Mouse (Mus musculus): ENCODE data around the gene Cbx2.
A peak's percentile ranks its signal among the peaks of the same experiment; 100 is the strongest.

The Cbx2 gene

DNA sequence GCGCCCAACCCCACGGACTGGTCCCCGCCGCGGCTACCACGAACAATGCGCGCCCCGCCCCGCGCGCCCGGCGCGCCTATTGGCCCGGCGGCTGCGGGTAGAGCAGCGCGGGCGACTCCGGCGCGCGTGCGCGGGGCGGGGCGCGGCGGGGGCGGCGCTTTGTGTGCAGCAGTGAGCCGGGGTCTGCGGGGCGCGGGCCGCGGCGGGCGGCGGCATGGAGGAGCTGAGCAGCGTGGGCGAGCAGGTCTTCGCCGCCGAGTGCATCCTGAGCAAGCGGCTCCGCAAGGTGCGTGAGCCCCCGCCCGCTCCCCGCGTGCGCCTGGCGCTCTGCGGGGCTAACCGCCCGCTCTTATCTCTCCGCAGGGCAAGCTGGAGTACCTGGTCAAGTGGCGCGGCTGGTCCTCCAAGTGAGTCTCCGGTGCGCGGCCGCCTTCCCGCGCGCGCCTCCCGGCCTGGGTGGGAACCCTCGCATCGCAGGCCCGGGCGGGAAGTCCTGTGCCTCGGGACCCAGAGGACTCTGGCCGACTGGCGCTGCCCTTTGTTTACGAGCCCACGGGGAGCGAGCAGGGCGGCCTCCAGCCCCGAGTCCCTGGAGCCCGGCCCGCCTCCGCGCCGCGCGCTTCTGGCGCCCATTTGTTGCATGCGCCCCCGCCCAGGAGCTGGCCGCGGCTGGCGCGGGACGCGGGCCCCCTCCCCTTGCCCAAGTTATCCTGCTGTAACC lies at the start of gene Cbx2:
Cbx2 (plus strand) TSS at position 68 of the 721 bp plus-strand sequence.
- DNase-seq (ENCODE audit: low read depth in 1 of 2, low spot score in 2 of 2), result peak in 1 of 2 experiments; percentile 51

DNA sequence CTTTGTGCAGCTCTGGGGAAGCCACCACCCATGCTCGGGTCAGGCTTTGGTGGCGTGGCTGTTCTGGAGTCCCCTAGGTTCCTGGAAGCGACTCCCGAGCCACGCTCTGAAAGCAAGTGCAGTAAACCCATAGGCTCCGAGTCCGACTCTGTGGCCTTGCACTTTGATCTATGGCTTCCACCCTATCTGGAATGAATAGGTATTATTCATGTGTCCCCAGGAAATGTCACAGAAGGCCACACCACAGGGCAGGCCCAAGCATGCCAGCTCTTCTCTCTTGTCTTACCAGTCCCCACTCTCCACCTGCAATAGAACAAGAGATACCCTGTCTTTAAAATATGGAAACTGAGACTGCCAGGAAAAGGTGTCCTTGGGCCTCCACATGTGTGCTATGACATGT lies 48.4 kb upstream of the Cbx2 start:
- no peak for DNase-seq (ENCODE audit: low read depth in 1 of 2, low spot score in 2 of 2)

DNA sequence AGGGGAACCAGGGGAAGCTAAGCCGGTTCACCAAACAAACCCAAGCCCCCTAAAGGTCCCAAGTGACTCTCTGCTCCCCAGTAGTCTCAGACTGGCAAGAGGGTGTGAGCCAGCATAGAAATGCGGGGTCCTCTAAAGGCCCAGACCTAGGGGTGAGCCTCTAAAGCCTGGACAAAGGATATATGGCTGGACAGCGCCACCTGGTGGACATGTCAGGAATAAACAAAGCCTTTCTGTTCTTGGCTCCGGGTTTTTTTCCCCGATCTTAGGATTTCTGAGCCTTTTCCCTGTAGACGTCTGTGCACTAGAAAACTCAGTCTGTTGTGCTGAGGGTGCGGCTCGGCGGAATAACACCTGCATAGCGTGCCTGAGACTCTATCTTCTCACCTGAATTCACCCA lies 47.3 kb upstream of the Cbx2 start:
- DNase-seq (ENCODE audit: low read depth in 1 of 2, low spot score in 2 of 2), result peak in 1 of 2 experiments; percentile 21

DNA sequence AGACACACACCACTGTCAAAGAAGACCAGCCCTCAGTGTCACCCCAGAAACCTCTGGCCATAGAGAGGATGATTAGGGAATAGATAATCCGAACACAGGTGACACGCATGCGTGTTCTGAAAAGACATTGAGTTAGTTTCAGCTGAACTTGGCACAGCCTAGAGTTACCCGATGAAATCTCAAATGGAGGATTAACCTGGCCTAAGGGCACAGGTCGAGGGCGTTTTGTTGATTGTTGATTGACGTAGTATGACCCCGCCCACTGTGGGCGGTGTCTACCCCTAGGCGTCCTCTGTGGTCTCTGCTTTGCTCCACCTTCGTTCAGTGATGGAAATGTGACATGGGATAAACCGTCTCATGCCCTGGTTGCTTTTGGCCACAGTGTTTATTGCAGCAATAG lies 46.8 kb upstream of the Cbx2 start:
- no peak for DNase-seq (ENCODE audit: low read depth in 1 of 2, low spot score in 2 of 2)

DNA sequence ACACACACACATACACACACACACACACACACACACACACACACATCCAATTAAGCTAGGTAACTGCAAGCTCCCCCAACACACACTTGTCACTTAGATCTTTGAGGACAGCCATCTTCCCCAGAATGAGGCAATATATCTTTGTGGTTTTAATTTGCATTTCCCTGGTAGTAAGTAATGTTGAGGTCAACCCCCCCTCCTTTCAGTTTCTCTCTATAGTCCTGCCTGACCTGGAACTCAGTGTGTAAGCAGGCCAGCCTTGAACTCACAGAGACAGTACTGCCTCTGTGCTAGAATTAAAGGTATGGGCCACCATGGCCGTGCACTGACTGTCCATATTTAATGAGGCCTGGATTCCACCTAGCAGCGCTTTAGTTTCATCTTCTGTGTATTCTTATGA lies 42.4 kb upstream of the Cbx2 start:
- no peak for DNase-seq (ENCODE audit: low read depth in 1 of 2, low spot score in 2 of 2)

DNA sequence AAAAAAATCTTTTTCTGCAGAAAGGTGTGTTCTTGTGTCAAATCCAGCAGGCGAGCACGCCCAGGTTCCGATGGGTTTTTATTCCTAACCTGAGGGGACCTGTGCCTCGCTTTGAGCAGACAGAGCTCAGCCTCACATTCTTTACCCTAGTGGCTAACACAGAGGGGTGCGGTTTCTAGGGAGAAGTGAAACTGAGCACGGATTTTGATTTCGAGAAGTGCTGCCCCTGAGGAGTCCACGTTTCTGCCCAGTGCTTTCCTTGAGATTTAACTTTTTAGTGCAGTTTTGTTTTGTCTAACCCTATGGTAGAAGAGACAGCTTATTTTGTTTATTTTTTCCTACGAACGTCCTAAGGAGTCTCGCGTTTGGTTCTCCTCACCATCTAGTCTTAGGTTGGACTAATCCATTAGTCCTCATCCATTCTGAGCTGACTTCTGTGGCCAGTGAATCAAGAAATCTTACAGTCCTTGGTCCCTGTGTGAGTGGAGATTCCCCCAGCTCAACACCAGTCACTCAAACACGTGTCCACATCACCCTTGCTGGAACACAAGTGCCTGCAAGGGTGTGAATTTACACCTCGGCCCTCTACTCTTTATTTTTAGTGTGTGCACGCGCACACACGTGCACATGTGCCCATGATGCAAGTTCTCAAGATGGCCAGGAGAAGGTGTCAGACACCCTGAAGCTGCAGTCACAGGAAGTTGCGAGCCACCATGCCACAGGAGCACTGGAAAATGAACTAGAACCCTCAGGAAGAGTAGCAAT lies 41.6 kb upstream of the Cbx2 start:
- DNase-seq (ENCODE audit: low read depth in 1 of 2, low spot score in 2 of 2), result peak; percentile 53 to 54

DNA sequence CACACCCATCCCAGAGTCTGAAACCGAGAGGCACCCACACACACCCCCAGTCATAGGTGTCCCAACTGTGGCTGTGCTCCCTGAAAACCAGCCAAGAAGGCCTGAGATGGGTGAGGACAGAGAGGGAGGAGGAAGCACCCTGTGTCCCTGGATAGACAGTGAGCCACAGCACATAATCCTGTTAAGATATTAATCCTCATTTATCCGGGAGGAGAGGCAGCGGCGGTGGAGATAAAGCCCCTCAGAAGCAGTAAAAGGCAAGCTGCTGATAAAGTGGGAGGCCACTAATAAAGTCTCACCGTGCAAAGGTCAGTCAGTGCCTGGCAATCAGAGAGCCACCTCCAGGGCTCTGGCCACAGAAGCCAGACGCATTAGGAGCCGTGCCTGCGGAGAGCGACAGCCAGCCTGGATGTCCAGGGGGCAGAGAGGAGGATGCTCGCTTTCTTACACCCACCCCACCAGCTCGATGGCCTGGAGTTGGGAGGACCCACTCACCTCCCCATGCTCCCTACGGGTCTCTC lies 40.1 kb upstream of the Cbx2 start:
- no peak for DNase-seq (ENCODE audit: low read depth in 1 of 2, low spot score in 2 of 2)

DNA sequence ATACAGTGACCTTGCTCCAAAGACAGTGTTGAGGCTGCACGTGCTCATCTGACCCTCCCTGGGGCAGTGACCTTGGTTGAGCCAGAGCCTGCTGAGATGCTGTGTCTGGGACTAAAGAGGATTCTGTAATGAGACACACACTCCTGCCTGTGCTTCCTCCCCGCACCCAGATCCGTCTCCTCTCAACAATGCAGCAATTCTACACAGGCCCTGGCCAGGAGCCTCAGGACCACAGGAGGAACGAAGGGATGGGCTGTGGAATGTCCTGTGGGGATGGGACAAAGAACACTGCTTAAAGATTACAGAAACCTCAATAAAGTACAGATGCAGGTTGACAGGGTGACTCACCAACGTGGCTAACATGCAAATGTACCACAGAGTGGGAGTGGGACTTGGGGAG lies 37.2 kb upstream of the Cbx2 start:
- no peak for DNase-seq (ENCODE audit: low read depth in 1 of 2, low spot score in 2 of 2)

DNA sequence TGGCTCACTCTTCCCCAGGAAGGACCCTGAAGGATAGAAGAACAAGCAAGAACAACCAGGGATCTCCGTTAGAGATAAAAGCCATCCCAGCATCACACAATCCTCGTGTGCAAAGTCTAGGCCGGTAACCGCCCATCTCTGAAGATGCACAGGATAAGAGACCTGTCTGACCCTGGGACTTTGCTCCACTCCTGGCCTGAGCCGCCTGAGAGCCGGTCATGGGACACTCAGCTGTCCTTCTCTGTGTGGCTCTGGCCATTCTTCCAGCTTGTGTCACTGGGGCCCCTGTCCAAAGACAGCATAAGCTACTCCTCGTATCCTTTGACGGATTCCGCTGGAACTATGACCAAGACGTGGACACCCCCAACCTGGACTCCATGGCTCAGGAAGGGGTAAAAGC lies 34.8 kb upstream of the Cbx2 start, which contains the start of gene Enpp7:
Enpp7 (plus strand) TSS at position 190 of the 400 bp plus-strand sequence.
- DNase-seq (ENCODE audit: low read depth in 1 of 2, low spot score in 2 of 2), result no peak

DNA sequence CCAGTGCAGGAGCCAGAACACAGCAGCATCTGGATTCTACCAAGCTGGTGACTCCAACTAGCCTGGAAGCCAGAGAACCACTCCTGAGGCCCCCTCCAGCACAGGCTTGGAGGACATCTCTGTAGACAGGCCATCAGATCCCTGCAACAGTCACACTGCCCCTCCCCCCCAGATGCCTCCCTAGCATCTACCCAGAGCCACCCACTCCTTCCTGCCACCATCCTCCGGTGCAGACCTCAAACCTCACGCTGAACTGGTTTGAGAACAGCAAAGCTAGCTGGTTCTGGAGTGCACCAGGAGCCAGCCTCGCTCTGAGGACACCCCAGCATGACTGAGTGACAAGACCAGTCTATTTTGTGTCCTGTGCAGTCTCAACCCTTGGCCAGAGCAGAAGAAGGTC lies 30.0 kb upstream of the Cbx2 start:
- no peak for DNase-seq (ENCODE audit: low read depth in 1 of 2, low spot score in 2 of 2)

DNA sequence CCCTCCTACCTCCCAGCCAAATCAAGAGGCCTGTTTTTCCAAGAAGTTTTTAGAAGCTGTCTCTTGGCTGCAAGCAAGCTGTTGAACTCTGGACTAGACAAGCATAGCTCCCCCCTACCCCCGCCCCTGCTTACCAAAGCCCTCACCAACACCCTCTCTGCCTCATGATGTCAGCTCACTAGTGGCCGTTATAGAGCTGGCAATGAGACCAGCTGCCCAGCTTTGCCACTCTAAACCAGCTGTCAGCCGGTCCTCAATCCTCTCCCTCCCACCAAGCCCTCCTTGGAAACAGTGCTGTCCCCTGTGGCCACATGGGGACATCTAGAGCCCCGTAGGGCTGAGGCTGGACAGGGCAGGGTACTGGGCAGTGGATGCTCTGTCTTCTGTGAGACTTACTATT lies 27.3 kb upstream of the Cbx2 start:
- no peak for DNase-seq (ENCODE audit: low read depth in 1 of 2, low spot score in 2 of 2)

DNA sequence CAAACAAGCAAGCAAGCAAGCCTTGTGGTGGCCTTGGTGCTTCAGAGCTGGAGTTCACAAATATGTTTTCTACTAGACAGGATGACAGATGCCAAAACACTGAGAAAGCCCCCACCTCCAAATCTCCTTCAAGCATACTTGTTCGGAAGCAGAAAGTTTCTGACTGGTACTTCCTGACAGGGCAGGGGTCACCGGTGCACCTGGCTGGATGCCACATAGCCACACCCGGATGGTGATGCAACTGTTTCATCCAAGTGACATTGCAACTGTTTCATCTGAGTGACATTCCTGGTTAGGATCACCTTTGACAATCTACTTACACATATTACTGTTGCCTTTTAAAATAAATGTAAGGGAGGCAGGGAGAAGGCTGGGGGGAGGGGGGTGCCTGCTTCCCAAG lies 25.6 kb upstream of the Cbx2 start:
- no peak for DNase-seq (ENCODE audit: low read depth in 1 of 2, low spot score in 2 of 2)

DNA sequence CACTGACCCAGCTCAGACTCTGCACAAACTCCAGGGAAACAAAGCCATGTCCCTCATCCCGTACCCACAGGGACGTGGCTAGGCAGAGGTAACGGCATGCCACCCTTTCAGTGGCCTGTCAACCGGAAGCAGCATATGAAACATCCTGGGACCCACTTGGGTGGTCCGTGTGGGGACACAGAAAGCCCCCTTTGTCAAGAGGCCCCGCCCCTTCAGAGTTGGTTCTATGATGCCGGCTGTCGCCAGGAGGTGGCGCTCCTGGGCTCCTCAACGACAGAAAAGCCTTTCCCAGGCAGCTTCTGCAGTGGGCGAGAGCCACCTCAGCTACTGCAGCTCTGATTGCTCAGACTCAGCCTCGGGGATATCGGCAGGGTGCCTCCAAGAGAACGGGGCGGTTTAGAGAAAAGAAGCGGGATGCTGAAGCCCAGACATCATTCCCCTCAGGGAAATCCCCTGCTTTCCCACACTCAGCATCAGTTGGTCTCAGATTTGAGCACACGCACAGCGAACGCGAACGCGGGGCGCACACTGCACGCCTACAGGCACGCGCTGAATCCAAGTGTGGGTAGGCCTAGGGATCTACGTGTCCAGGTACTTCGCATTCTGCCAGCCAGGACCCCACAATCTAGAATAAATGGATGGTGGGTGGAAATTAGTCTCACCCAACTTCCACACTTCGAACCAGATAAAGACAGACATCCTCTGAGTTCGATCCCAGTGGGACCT lies 24.1 kb upstream of the Cbx2 start:
- peak in 1 of 2 experiments; percentile 54 for DNase-seq (ENCODE audit: low read depth in 1 of 2, low spot score in 2 of 2)

DNA sequence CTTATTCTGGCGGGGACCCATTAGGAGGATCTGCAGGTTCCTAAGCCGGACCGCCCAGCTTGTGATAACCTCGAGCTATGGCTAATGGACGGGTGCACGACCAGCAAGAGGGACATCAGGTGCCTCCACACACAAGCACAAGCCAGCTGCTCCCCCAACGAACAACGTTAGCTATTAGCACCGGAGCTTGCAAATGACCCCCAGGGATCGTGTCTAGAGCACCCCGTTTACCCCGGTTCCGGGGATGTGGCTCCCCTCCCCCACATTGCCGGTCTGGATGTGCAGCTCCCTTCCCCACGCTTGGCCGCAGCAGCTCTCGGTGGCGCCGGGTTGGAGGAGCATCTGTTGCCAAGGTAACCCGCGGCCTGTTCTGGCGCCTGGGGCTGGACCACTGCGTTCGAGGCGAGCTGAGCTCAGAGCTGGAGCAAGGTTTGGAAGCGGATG lies 23.4 kb upstream of the Cbx2 start:
- DNase-seq (ENCODE audit: low read depth in 1 of 2, low spot score in 2 of 2), result no peak

DNA sequence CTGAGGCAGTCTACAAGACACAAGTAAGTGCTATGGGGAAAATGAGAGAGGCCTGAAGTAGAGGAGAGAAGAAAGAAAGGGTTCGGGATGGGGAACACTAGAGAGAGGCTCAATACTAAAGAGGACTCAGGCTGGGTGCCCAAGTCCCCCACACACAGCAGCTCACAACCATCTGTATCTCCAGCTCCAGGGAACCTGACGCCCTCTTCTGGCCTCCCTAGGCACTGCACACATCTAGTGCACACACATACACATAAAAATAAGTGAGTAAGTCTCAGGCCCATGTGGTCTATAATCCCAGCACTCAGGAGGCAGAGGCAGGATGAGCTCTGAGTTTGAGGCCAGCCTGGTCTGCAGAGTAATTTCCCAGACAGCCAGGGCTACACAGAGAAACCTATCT lies 21.9 kb upstream of the Cbx2 start:
- no peak for DNase-seq (ENCODE audit: low read depth in 1 of 2, low spot score in 2 of 2)

DNA sequence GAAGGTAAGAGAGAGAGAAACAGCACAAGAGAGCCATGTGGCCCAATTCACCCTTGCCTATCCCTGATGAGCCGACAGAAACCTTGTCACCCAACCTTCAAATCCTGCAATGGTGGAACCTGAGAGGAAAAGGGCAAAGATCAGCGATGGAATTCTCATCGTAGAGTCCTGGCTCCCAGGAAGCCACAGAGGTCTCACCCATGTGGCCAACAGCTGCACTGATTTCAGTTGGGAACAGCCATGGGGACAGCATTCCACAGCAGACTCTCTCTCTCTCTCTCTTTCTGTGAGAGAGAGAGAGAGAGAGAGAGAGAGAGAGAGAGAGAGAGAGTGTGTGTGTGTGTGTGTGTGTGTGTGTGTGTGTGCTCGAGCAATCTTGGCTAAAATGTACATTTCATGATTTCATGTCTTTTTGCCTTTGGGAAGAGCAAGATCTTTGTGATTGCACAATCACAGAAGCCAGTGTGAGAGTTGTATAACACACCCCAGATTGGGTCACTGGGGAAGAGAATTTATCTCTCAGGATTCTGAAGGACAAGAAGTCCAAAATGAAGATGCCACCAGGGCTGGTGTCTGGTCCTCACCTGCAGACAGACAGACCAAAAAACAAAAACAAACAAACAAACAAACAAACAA lies 21.2 kb upstream of the Cbx2 start:
- no peak for DNase-seq (ENCODE audit: low read depth in 1 of 2, low spot score in 2 of 2)

DNA sequence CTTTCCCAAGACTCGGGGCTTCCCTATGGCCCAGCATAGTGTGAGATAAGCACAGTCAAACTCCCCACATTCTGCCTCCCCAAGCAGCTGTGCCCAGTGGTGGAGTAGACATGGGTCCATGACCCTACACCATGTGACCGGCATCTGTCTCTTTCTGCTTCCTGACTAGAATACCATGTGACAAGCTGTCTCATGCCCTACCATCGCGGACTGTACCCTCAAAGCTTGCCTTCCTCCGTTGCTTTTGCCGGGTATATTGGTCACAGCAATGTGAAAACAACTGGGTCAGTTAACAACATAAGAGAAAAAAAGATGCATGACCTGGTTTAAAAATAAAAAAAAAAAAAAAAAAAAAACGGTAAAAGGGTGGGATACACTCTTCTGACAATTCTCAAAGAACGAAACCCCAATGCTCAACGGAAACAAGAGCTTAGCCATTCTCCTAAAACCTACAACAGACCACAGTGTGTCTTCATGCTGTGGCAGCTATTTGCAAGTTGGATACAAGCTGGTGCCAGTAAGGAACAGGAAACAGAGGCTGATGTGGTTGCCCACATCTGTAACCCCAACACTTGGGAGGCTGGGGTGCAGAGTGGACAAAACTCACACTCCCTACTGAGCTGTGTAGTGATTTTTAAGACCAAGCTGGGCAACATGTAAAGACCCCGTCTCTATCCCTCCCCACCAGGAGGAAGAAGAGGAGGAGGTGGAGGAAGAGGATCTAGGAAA lies 17.1 kb upstream of the Cbx2 start:
- DNase-seq (ENCODE audit: low read depth in 1 of 2, low spot score in 2 of 2), result no peak

DNA sequence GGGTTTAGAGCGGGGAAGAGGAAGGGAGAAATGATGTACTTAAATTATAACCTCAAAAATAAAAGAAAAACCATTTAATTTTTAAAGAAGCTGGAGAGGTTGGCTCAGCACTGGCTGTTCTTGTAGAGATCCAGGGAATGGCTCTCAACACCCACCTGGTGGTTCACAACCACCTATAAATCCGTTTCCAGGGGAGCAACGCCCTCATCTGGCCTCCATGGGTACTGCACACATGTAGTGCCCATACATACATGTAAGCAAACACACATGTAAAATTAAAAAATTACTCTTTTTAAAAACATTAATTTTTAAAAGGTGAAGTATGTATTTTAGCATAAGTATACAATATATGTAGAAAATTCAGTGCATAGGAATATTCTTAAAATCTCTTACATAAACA lies 16.3 kb upstream of the Cbx2 start:
- DNase-seq (ENCODE audit: low read depth in 1 of 2, low spot score in 2 of 2), result no peak

DNA sequence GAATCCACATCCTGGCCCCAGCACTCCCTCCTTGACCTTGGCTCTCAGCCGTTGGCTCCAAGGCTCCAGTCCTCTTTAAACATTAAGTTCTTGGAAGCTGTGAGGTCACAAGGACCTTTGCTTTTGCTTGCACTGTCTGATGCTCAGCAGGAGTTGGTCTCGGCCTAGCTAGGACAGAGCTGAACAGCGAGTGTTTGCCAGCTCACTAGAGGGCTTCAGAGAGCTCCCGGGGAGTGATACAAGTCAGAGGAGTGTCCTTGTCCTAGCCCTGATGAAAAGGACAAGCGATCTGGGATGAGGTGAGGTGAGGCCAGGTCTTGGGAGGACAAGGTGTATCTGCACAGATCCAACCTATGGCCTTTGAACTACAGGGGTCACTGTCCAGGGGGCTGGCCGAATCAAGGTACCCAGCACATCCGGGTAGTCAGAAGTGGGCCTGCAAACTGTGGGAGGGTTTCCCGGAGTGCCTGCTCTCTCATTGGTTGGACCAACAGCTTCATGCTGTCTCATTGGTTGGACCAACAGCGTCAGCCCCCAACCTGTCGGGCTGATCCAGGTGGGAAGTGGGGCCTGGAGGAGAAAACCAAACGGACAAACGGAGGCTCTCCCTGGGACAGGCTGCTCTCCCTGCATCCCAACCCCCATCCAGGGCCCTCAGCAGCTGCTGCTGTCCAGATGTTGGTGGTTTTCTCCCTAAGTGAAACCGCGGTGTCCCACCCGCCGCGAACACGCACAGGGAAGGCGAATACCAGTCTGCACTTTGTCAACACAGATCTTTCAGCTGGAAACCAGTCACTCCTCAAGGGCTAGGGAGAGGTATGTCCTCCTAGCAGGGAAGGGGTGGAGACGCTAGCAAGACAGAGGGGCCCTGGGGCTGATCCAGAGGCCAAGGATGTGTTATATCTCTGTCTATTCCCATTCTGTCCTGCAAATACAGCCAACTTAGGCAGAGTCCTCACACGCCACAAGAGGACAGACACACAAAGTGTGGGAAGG lies 15.0 kb upstream of the Cbx2 start:
- no peak for DNase-seq (ENCODE audit: low read depth in 1 of 2, low spot score in 2 of 2)

Data from monocyte, adult 2 months (primary cell).